Mouse (Mus musculus) limb, embryonic 13.5 days (tissue): Measurements from ENCODE around the gene Gm20388. TPM values are rescaled to one million over a fixed set of nuclear protein-coding genes. Genes with fewer than 3 reads are reported as not detected.

ENCODE experiments used
- ATAC-seq: fragments of 200-750 bp; cut with Nextera tagmentation; 2 replicates; pipeline ENCODE4 v1.8.0; 2017; ENCODE audit warnings: low read depth, moderate number of reproducible peaks, moderate TSS enrichment; ENCODE audit not compliant: low FRiP score
- H3K27ac ChIP-seq: fragments of 300-500 bp; sonication (generic); 2 replicates; pipeline ENCODE4 v1.5.1; 2015; ENCODE audit warnings: inconsistent platforms, mild to moderate bottlenecking, moderate library complexity
- H3K27me3 ChIP-seq: fragments of 300-500 bp; sonication (generic); 2 replicates; pipeline ENCODE4 v1.6.1; 2015; ENCODE audit warnings: mild to moderate bottlenecking, inconsistent platforms
- H3K36me3 ChIP-seq: fragments of 300-500 bp; sonication (generic); 2 replicates; pipeline ENCODE4 v1.6.1; 2015; ENCODE audit warnings: inconsistent platforms, mild to moderate bottlenecking, moderate library complexity
- H3K4me1 ChIP-seq: fragments of 300-500 bp; sonication (generic); 2 replicates; pipeline ENCODE4 v1.6.1; 2015; ENCODE audit warnings: inconsistent platforms
- H3K4me2 ChIP-seq: fragments of 300-500 bp; sonication (generic); replicated peaks from 2 replicates; pipeline ENCODE4 v1.6.1; 2015; ENCODE audit warnings: inconsistent platforms, mild to moderate bottlenecking, moderate library complexity
- H3K4me3 ChIP-seq: fragments of 300-500 bp; sonication (generic); 2 replicates; pipeline ENCODE4 v1.5.1; 2015; ENCODE audit warnings: moderate library complexity, mild to moderate bottlenecking, inconsistent platforms
- H3K9ac ChIP-seq: fragments of 300-500 bp; sonication (generic); 2 replicates; pipeline ENCODE4 v1.6.1; 2015; ENCODE audit warnings: mild to moderate bottlenecking, inconsistent platforms
- H3K9me3 ChIP-seq: fragments of 300-500 bp; sonication (generic); 2 replicates; pipeline ENCODE4 v1.6.1; 2016; ENCODE audit warnings: inconsistent platforms
- WGBS: fragments of 180-500 bp; shearing (Covaris S2); methylation state at CpG from one replicate; pipeline ENCODE4 v1.1.7; 2015; 5-methylcytosine and 5-hydroxymethylcytosine counted together
- polyA plus RNA-seq: library from polyadenylated mRNA; unstranded; fragments of >200 nt; fragmentation: Nextera tagmentation; extraction: Ambion mirVana; gene quantifications from 2 replicates; pipeline ENCODE4 v1.2.1, GENCODE M21; 2015

Gm20388 gene
- polyA plus RNA-seq, 1 experiment from 2014 or later, result 7.1 TPM

DNA sequence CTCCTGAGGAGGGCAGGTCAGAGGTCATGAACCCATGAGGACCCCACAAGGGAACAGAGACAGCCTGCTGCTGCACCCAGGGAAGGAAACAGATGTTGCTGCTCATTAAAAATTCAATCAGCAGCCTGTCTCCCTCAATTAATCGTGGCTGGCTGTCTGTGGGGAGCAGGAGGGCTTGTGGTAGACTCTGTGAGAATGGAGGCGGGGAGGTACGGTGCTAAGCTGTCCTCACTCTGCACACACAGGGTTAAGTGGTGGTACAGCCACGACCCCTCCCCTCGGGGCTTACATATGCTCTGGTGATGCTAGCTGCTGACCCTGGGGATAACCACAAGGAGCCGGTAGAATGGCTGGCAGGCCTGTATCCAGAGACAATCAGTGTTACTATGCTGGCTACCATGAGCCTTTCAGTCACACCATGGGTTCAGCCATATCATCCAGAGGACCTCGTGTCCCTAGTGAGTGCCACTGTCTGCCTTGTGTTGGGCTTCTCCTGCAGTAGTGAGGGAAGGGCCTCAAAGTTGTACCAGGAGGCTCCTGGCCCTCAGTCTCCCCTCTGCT is 654.6 kb downstream of the Gm20388 start:
- ATAC-seq, result no peak
- H3K27ac ChIP-seq, result no peak overlapping the region
- WGBS, result 23% methylated on average over 7 of the region's 7 CpGs

DNA sequence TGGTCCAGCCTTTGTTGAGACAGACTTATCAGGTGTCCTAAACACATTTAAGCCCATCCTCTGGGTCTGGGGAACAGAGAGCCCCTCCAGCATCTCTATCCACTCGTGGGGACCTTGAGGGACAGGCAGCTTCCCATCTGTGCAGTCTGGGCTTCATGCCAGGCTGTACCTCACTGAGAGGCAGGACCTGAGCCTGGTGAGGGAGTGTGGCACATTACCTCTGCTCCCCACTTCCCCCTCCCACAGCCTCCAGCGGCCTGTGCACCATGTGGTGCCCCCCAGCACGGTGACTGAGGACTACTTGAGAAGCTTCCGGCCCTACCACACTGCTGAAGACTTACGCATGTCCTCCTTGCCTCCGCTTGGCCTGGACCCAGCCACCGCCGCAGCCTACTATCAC is 656.0 kb downstream of the Gm20388 start:
- Histone ChIP-seq H3K27me3 (no peaks in the 10 kb centered on the region), H3K4me1 (peaks cover 66% of the 10 kb centered on the region), H3K9ac (peak overlapping the region; percentile 8; the same call in 1 of the 2 replicates), H3K36me3 (peaks cover 53% of the 10 kb centered on the region), H3K4me2 (no peak overlapping the region), H3K27ac (no peak overlapping the region), H3K4me3 (no peak overlapping the region), H3K9me3 (no peaks in the 10 kb centered on the region)
- no peak for ATAC-seq
- WGBS, result 75% methylated on average over 8 of the region's 8 CpGs

More for the DNA sequence above, 654.6 kb downstream of the Gm20388 start:
- Histone ChIP-seq H3K4me3 (no peak overlapping the region), H3K36me3 (peaks cover 39% of the 10 kb centered on the region), H3K9me3 (no peaks in the 10 kb centered on the region), H3K4me1 (peaks cover 69% of the 10 kb centered on the region), H3K9ac (no peak overlapping the region), H3K27me3 (no peaks in the 10 kb centered on the region), H3K4me2 (no peak overlapping the region)

DNA sequence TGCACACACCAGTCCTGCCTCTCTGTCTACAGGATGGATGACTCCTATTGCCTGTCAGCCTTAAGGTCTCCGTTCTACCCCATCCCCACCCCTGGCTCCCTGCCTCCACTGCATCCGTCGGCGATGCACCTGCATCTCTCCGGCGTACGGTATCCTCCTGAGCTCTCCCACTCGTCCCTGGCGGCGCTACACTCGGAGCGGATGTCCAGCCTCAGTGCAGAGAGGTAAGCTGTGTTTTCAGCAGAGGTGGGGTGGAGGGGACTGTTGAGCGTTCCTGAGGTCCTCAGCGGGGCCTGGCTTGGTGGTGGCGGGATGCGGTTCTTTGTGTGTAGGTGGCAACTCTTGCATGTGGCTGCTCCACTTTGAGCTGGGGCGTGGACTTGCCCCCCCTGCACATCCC is 657.1 kb downstream of the Gm20388 start:
- H3K36me3 ChIP-seq, result peaks cover 63% of the 10 kb centered on the region
- no peak overlapping the region for H3K4me2 ChIP-seq
- 95% methylated on average over 17 of the region's 17 CpGs for WGBS
- peaks cover 56% of the 10 kb centered on the region for H3K4me1 ChIP-seq
- no peak for ATAC-seq
- H3K4me3 ChIP-seq, result no peak overlapping the region
- no peaks in the 10 kb centered on the region for H3K27me3 ChIP-seq
- no peak overlapping the region for H3K27ac ChIP-seq
- no peak overlapping the region for H3K9ac ChIP-seq
- no peaks in the 10 kb centered on the region for H3K9me3 ChIP-seq

DNA sequence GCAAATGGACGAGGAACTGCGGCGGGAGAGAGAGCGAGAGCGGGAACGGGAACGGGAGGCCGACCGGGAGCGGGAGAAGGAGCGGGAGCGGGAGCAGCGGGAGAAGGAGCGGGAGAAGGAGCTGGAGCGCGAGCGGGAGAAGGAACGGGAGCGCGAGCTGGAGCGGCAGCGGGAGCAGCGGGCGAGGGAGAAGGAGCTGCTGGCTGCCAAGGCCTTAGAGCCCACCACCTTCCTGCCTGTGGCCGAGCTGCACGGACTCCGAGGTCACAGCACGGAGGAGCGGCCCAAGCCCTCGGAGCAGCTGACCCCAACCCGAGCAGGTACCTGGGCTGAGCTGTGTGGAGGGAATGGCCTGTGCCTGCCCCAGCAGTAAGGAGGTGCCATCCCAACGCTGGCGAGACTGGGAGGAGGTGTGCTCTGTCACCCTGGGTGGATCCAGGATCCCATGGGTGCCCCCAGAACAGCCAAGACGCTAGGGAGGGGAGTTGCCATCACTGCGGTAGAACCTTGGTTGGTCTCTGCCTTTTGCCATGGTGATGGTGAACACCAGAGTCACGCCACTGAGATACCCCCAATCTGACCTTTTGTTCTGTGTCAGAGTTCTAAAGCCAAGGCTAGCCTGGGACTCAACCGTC is 657.6 kb downstream of the Gm20388 start:
- H3K9ac ChIP-seq, result no peak overlapping the region
- peaks cover 69% of the 10 kb centered on the region for H3K36me3 ChIP-seq
- 97% methylated on average over 37 of the region's 37 CpGs for WGBS
- H3K4me2 ChIP-seq, result no peak overlapping the region
- no peak overlapping the region for H3K27ac ChIP-seq
- H3K4me3 ChIP-seq, result no peak overlapping the region
- no peaks in the 10 kb centered on the region for H3K27me3 ChIP-seq
- peaks cover 55% of the 10 kb centered on the region for H3K4me1 ChIP-seq
- no peak for ATAC-seq
- H3K9me3 ChIP-seq, result no peaks in the 10 kb centered on the region

DNA sequence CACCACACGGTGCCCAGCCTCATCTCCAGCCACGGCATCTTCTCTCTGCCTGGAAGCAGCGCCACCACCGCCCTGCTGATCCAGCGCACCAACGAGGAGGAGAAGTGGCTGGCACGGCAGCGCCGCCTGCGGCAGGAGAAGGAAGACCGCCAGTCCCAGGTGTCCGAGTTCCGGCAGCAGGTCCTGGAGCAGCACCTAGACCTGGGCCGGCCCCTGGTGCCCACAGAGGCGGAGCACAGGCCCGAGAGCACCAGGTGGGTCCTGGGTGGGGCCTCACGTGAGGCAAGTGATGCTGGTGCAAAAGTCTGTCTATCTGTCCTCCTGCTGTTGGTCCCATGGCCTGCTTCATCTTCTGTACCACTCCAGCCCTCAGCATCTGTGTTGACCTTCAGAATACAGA is 658.5 kb downstream of the Gm20388 start:
- WGBS, result 96% methylated on average over 17 of the region's 17 CpGs
- Histone ChIP-seq H3K4me3 (no peak overlapping the region), H3K9ac (no peak overlapping the region), H3K4me2 (no peak overlapping the region), H3K9me3 (no peaks in the 10 kb centered on the region), H3K36me3 (peaks cover 77% of the 10 kb centered on the region), H3K4me1 (peaks cover 55% of the 10 kb centered on the region), H3K27me3 (no peaks in the 10 kb centered on the region), H3K27ac (no peak overlapping the region)
- ATAC-seq, result no peak

DNA sequence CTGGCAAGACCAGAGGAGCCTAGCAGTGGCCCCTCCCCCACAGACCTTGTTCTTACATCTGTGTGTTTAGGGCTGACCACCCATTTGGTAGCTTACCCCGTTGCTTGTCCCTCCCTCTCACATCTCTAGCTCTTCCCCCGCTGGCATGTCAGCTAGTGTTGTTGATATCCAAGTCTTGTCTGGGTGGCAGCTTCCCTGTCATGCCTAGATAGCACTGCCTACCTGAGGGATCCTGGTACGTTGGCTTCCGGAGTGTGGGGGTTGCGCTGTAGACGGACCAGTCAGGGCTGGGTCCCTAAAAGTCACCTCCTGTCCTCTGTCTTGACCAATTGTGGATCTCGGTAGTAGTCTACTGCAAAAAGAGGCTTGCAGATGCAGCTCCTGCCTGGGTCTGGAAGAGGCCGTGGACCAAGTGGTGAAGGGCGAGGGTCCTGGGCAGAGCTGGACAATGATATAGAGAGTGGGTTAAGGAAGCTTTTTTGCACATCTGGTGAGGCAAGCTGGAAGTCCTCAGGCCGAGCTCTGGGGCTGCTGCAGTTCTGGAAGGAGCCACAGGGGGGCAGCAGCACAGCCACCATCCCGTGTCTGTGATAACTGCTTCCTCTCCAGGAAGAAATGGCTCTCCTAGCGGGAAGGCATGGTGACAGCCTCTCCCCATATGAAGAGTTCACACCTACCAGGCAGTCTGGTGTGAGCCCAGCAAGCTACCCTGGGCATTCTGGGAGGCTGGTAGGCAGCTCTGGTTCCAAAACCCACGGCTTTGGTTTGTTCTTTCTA is 659.5 kb downstream of the Gm20388 start:
- H3K36me3 ChIP-seq, result peaks cover 87% of the 10 kb centered on the region
- no peak overlapping the region for H3K4me3 ChIP-seq
- 53% methylated on average over 13 of the region's 13 CpGs for WGBS
- H3K9ac ChIP-seq, result no peak overlapping the region
- no peaks in the 10 kb centered on the region for H3K9me3 ChIP-seq
- H3K27me3 ChIP-seq, result no peaks in the 10 kb centered on the region
- no peak overlapping the region for H3K4me2 ChIP-seq
- no peak overlapping the region for H3K27ac ChIP-seq
- no peak for ATAC-seq
- peaks cover 49% of the 10 kb centered on the region for H3K4me1 ChIP-seq

DNA sequence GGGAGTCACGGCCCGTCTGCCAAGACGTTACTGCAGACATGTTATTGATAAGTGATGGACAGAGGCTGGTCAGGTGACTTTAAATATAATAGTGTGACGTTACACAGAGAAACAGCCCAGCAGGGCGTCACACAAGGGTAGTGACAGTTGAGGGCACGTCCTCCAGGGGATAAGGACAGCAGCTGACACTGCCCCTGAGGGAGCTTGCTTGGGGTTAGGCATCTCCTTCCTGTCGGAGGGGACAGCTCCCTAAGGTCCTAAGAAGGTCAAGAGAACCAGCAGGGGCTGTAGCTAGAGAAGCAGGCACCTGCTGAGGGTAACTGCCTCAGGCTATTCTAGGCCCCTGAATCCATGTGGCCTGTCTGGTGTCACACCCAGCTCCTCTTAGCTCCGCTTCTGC is 660.9 kb downstream of the Gm20388 start:
- Histone ChIP-seq H3K4me3 (no peak overlapping the region), H3K9me3 (no peaks in the 10 kb centered on the region), H3K4me2 (no peak overlapping the region), H3K4me1 (peaks cover 35% of the 10 kb centered on the region), H3K9ac (no peak overlapping the region), H3K27ac (no peak overlapping the region), H3K27me3 (no peaks in the 10 kb centered on the region), H3K36me3 (peaks cover 99% of the 10 kb centered on the region)
- ATAC-seq, result no peak
- 78% methylated on average over 8 of the region's 8 CpGs for WGBS

DNA sequence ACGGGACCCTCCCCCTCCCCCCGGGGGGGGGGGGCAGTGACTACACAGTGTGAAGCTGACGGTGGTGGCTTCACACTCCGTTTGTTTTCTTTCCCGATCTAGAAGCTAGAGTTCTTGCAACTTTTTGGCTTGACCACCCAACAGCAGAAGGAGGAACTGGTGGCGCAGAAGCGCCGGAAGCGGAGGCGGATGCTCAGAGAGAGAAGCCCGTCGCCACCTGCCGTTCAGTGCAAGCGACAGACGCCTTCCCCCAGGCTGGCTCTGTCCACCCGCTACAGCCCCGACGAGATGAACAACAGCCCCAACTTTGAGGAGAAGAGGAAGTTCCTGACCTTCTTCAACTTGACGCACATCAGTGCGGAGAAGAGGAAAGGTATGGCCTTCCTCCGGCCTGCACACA is 661.9 kb downstream of the Gm20388 start:
- Histone ChIP-seq H3K36me3 (peaks cover 99% of the 10 kb centered on the region), H3K4me1 (peaks cover 31% of the 10 kb centered on the region), H3K9ac (no peak overlapping the region), H3K27me3 (no peaks in the 10 kb centered on the region), H3K4me3 (no peak overlapping the region), H3K27ac (no peak overlapping the region), H3K9me3 (no peaks in the 10 kb centered on the region), H3K4me2 (no peak overlapping the region)
- 86% methylated on average over 21 of the region's 21 CpGs for WGBS
- ATAC-seq, result no peak

DNA sequence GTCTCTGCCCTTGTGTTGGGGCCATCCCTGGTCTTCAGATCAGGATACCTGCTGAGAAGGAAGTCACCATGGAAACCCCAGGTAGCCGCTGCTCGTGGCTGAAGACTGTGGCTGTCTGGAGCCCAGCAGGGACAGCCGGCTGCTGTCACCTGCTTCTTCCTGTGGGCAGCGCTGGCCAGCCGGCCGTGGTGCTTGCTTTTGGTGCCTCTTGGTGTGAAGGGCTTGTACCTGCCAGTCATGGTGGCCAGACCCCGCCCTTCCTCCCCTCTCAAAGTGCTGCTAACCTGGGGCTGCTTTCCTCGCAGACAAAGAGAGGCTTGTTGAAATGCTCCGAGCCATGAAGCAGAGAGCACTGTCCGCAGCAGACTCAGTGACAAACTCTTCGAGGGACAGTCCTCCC is 663.2 kb downstream of the Gm20388 start:
- WGBS, result 69% methylated on average over 11 of the region's 11 CpGs
- Histone ChIP-seq H3K4me1 (peaks cover 31% of the 10 kb centered on the region), H3K36me3 (peaks cover 99% of the 10 kb centered on the region), H3K27ac (peak overlapping the region; percentile 28; the same call in 1 of the 2 replicates), H3K9ac (no peak overlapping the region), H3K9me3 (no peaks in the 10 kb centered on the region), H3K4me2 (no peak overlapping the region), H3K27me3 (no peaks in the 10 kb centered on the region), H3K4me3 (no peak overlapping the region)
- no peak for ATAC-seq

DNA sequence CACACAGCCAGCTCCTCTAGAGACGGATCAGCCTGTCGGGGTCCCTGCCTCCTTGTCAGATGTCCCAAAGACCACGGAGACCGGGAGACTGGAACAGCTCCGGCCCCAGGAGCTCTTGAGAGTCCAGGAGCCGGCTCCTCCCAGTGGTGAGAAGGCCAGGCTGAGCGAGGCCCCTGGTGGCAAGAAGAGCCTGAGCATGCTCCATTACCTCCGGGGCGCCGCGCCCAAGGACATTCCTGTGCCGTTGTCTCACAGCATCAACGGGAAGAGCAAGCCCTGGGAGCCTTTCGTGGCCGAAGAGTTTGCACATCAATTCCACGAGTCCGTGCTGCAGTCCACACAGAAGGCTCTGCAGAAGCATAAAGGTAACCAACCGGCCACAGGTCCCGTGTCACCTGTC is 664.3 kb downstream of the Gm20388 start:
- WGBS, result 72% methylated on average over 19 of the region's 19 CpGs
- Histone ChIP-seq H3K4me2 (no peak overlapping the region), H3K9me3 (no peaks in the 10 kb centered on the region), H3K27me3 (no peaks in the 10 kb centered on the region), H3K36me3 (peaks cover 97% of the 10 kb centered on the region), H3K27ac (no peak overlapping the region), H3K4me3 (no peak overlapping the region), H3K9ac (no peak overlapping the region), H3K4me1 (peaks cover 26% of the 10 kb centered on the region)
- no peak for ATAC-seq

DNA sequence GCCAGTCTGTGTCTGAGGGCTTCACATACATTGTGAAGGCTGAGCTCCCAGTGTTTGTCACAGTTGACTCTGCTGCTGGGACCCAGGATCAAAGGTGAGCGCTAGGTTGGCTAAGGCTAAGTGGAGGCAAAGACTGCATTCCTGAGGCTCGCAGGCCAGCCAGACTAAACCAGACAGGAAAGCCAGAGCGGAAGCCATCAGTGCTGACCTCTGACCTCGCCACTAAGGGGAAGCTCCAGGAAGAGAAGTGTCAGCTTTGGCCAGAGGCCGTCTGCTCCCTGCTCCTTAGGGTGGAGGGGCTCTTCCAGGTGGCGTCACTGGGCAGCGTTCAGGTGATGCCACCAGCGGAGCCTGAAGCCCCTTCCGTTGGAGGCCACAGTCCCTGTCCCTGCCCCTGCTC is 665.2 kb downstream of the Gm20388 start:
- H3K4me3 ChIP-seq, result no peak overlapping the region
- peaks cover 19% of the 10 kb centered on the region for H3K4me1 ChIP-seq
- no peak overlapping the region for H3K4me2 ChIP-seq
- H3K27ac ChIP-seq, result no peak overlapping the region; the same call in 1 of the 2 replicates
- no peaks in the 10 kb centered on the region for H3K27me3 ChIP-seq
- no peak for ATAC-seq
- no peaks in the 10 kb centered on the region for H3K9me3 ChIP-seq
- 46% methylated on average over 9 of the region's 9 CpGs for WGBS
- peaks cover 99% of the 10 kb centered on the region for H3K36me3 ChIP-seq
- no peak overlapping the region for H3K9ac ChIP-seq

DNA sequence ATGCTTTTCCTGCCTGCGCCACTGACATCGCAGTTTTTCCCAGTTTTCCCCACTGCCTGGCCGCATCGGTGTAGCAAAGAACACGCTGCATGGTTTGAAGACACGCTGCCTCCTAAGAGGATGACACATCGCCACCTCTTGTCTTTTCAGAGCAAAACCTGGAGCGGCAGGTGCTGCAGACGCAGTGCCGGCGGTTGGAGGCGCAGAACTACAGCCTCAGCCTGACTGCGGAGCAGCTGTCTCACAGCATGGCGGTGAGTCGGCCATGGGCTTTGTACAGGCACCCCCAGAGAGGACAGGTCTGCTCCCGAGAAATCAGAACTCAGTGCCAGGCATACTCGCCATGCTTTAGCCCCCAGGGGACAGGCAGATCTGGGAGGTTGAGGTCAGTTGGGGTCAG is 667.2 kb downstream of the Gm20388 start:
- H3K4me1 ChIP-seq, result peaks cover 17% of the 10 kb centered on the region
- no peak overlapping the region for H3K4me3 ChIP-seq
- H3K36me3 ChIP-seq, result peaks cover 99% of the 10 kb centered on the region
- H3K27me3 ChIP-seq, result no peaks in the 10 kb centered on the region
- no peak overlapping the region for H3K27ac ChIP-seq
- no peak for ATAC-seq
- H3K9me3 ChIP-seq, result no peaks in the 10 kb centered on the region
- no peak overlapping the region for H3K9ac ChIP-seq
- H3K4me2 ChIP-seq, result no peak overlapping the region
- 91% methylated on average over 17 of the region's 17 CpGs for WGBS
